Mouse (Mus musculus) forebrain, embryonic 12.5 days (tissue): ENCODE data around the gene Srp14. TPM values are rescaled to one million over a fixed set of nuclear protein-coding genes. Genes with fewer than 3 reads are reported as not detected.

Experiments
- ATAC-seq: fragments of 200-750 bp; cut with Nextera tagmentation; 2 replicates; pipeline ENCODE4 v1.8.0; 2017; ENCODE audit warnings: moderate TSS enrichment; ENCODE audit not compliant: low FRiP score
- H3K27ac ChIP-seq: fragments of 300-500 bp; sonication (generic); 2 replicates; pipeline ENCODE4 v1.5.1; 2016; ENCODE audit warnings: mild to moderate bottlenecking
- H3K27me3 ChIP-seq: fragments of 300-500 bp; sonication (generic); 2 replicates; pipeline ENCODE4 v1.6.1; 2016; ENCODE audit warnings: mild to moderate bottlenecking
- H3K36me3 ChIP-seq: fragments of 300-500 bp; sonication (generic); replicated peaks from 2 replicates; pipeline ENCODE4 v1.6.1; 2016; ENCODE audit warnings: mild to moderate bottlenecking
- H3K4me1 ChIP-seq: fragments of 300-500 bp; sonication (generic); 2 replicates; pipeline ENCODE4 v1.6.1; 2016
- H3K4me2 ChIP-seq: fragments of 300-500 bp; sonication (generic); 2 replicates; pipeline ENCODE4 v1.6.1; 2016; ENCODE audit warnings: mild to moderate bottlenecking, moderate library complexity
- H3K4me3 ChIP-seq: fragments of 300-500 bp; sonication (generic); replicated peaks from 2 replicates; pipeline ENCODE4 v1.5.1; 2016; ENCODE audit warnings: mild to moderate bottlenecking
- H3K9ac ChIP-seq: fragments of 300-500 bp; sonication (generic); 2 replicates; pipeline ENCODE4 v1.6.1; 2016; ENCODE audit warnings: mild to moderate bottlenecking
- H3K9me3 ChIP-seq: fragments of 300-500 bp; sonication (generic); 2 replicates; pipeline ENCODE4 v1.6.1; 2016
- WGBS: fragments of 180-500 bp; shearing (Covaris S2); methylation state at CpG from one replicate; pipeline ENCODE4 v1.1.7; 2016; 5-methylcytosine and 5-hydroxymethylcytosine counted together
- polyA plus RNA-seq: library from polyadenylated mRNA; unstranded; fragments of >200 nt; fragmentation: Nextera tagmentation; extraction: Ambion mirVana; gene quantifications from 2 replicates; pipeline ENCODE4 v1.2.1, GENCODE M21; 2016

The Srp14 gene
- polyA plus RNA-seq: 252 and 263 TPM in 2 replicates

DNA sequence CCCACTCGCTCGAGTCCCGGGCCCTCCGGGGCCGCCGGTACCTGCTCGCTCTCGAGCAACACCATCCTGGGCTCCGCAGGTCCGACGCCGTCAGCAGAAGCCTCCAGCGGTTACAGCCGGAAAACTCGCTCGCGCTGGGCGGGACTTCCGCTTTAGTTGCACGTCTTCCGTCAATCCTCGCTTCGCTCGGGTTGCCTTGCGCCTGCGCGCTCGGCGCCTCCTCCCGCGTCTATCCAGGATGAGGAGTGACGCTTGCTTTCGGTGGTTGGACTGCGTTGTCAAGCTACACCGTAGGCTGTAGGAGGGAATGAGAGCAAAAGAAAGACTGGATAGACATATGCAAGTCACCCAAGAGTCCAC lies at the start of gene Srp14:
Gene Srp14, minus strand, starts transcription at position 162 of the 360 bp plus-strand sequence.
- H3K4me1 ChIP-seq: peaks cover 15% of the 10 kb centered on the region
- H3K9ac ChIP-seq: peak within 1 kb of the TSS; percentile 91
- H3K9me3 ChIP-seq: no peaks in the 10 kb centered on the region
- H3K27ac ChIP-seq: peak within 1 kb of the TSS; percentile 78
- peak; percentile 96 for ATAC-seq
- H3K4me2 ChIP-seq: peak within 1 kb of the TSS; percentile 90
- peaks cover 6% of the 10 kb centered on the region; the same call in 1 of the 2 replicates for H3K27me3 ChIP-seq
- H3K36me3 ChIP-seq: peaks cover 26% of the 10 kb centered on the region
- peak within 1 kb of the TSS; percentile 93 for H3K4me3 ChIP-seq
- WGBS: under 1% methylated on average over 35 of the region's 35 CpGs

GRCm38 (mm10) chr2:118526545-118526944 lies 47.0 kb upstream of the Srp14 start:
- H3K4me3 ChIP-seq: no peak overlapping the region
- ATAC-seq: no peak
- H3K27me3 ChIP-seq: no peaks in the 10 kb centered on the region; the same call in 1 of the 2 replicates
- H3K9ac ChIP-seq: no peak overlapping the region
- WGBS: 94% methylated on average over 5 of the region's 5 CpGs
- H3K9me3 ChIP-seq: no peaks in the 10 kb centered on the region
- H3K4me1 ChIP-seq: peaks cover 28% of the 10 kb centered on the region
- H3K36me3 ChIP-seq: no peaks in the 10 kb centered on the region
- no peak overlapping the region for H3K4me2 ChIP-seq
- no peak overlapping the region for H3K27ac ChIP-seq

DNA sequence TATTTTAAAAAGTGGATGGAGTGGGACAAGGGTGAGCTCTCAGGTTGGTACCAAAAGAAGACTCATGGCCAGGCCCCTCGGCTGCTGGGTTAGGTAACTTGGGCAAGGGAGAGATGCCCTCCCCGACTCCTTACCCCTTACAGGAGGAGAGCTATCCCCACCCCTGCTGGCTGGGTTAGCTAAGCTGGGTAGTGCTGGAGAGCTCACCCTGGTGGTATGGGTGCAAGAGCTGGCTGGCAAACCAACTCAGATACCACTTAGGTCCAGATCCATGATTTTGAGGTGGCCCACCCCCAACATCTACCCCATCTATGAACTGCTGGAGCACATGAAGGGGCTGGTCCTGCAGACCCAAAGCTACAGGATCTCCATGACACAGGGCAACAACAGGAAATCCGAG lies 45.3 kb upstream of the Srp14 start:
- peaks cover 21% of the 10 kb centered on the region for H3K4me1 ChIP-seq

GRCm38 (mm10) chr2:118523163-118523730 lies 43.7 kb upstream of the Srp14 start:
- Histone ChIP-seq H3K4me2 (no peak overlapping the region), H3K36me3 (no peaks in the 10 kb centered on the region), H3K9me3 (no peaks in the 10 kb centered on the region), H3K4me3 (no peak overlapping the region), H3K4me1 (peaks cover 17% of the 10 kb centered on the region), H3K27ac (no peak overlapping the region), H3K9ac (no peak overlapping the region), H3K27me3 (no peaks in the 10 kb centered on the region)
- no peak for ATAC-seq
- WGBS: 51% methylated on average over 5 of the region's 5 CpGs

More for the DNA sequence above, 45.3 kb upstream of the Srp14 start:
- 86% methylated on average over 3 of the region's 3 CpGs for WGBS
- Histone ChIP-seq H3K9ac (no peak overlapping the region), H3K4me2 (no peak overlapping the region), H3K27me3 (no peaks in the 10 kb centered on the region), H3K36me3 (no peaks in the 10 kb centered on the region), H3K9me3 (no peaks in the 10 kb centered on the region), H3K4me3 (no peak overlapping the region), H3K27ac (no peak overlapping the region)
- ATAC-seq: no peak

DNA sequence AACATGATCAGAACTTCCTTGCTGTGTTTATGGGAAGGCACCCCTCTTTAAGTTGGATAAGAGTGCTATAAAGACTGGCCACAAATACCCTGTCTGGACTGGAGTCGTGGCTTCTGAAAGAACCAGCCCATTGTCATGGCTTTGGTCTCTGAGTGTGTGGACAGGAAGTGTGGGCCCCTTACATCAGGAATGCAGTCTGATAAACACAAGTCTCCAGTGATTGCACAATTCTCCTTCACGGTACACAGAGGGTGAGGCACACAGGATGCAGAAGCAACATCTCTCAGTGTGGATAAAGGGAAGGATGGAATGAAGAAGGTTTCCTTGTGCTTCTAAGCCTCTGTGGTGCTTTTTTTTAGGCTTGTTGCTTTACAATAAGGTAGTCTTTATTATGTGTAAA lies 42.8 kb upstream of the Srp14 start:
- 43% methylated on average over 2 of the region's 2 CpGs for WGBS
- no peak for ATAC-seq

GRCm38 (mm10) chr2:118520042-118520933 lies 40.8 kb upstream of the Srp14 start:
- Histone ChIP-seq H3K27me3 (0 out of 2 replicates have a peak, but pooled peaks cover 2% of the 10 kb centered on the region), H3K27ac (peak overlapping the region; percentile 5), H3K9me3 (no peaks in the 10 kb centered on the region), H3K36me3 (no peaks in the 10 kb centered on the region), H3K9ac (no peak overlapping the region), H3K4me2 (no peak overlapping the region; the same call in 1 of the 2 replicates), H3K4me3 (no peak overlapping the region), H3K4me1 (peaks cover 17% of the 10 kb centered on the region)
- ATAC-seq: peak; percentile 88
- 37% methylated on average over 9 of the region's 9 CpGs for WGBS

More for the DNA sequence above, 42.8 kb upstream of the Srp14 start:
- Histone ChIP-seq H3K4me3 (no peak overlapping the region), H3K9me3 (no peaks in the 10 kb centered on the region), H3K27ac (no peak overlapping the region), H3K9ac (no peak overlapping the region), H3K4me1 (peaks cover 17% of the 10 kb centered on the region), H3K36me3 (no peaks in the 10 kb centered on the region), H3K4me2 (no peak overlapping the region), H3K27me3 (no peaks in the 10 kb centered on the region)

DNA sequence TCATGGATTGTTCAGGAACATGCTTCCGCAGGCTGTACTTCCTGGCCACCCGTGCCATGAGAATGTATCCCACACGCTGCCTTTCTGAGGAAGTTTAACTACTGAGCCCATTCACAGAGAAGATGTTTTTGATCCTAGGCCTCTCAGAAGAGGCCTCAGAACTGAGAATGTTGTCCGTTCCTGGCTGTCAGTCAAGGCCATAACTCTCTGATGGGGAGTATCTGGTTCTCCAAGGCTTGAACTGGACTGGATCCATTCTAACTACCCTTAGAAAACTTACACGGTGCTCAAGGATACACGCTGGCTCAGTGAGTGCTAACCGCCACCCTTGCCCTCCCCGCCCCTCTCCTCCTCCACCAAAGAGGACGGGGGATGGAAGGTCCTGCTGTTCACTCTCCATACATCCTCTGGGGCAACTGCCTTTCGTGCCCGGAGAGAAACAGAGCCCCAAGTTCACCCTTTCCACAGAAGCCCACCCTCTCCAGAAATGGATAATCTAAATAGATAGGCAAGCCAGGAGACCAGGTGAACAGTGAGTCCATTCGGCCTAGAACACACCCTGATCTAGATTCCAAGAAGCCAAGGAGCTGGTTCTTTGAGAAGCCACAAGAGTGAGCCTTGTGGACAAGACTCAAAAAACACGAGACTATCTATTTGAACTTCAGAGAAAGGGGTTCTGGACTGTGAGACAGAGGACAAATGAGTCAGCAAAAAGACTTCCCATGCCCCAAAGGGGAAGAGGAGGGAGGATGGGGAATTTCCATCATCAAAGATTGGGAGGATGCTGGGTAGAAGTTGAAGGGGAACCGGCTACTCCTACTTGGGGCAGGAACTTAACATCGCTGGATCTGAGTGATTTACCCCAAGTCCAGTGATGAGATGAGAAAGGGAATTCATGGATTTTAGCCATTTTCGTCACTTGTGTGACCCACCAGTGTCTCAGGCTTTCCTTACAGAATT lies 33.2 kb upstream of the Srp14 start:
- 83% methylated on average over 16 of the region's 16 CpGs for WGBS
- Histone ChIP-seq H3K4me3 (no peak overlapping the region), H3K27me3 (peaks cover 21% of the 10 kb centered on the region), H3K9me3 (no peaks in the 10 kb centered on the region), H3K27ac (no peak overlapping the region), H3K36me3 (no peaks in the 10 kb centered on the region), H3K4me2 (no peak overlapping the region), H3K4me1 (peaks cover 13% of the 10 kb centered on the region), H3K9ac (no peak overlapping the region)
- no peak for ATAC-seq

GRCm38 (mm10) chr2:118511779-118512417 lies 32.4 kb upstream of the Srp14 start:
- H3K27ac ChIP-seq: no peak overlapping the region
- no peak overlapping the region for H3K4me2 ChIP-seq
- H3K9me3 ChIP-seq: no peaks in the 10 kb centered on the region
- no peak for ATAC-seq
- no peak overlapping the region for H3K4me3 ChIP-seq
- peaks cover 21% of the 10 kb centered on the region for H3K27me3 ChIP-seq
- 61% methylated on average over 11 of the region's 11 CpGs for WGBS
- no peak overlapping the region for H3K9ac ChIP-seq
- peaks cover 13% of the 10 kb centered on the region for H3K4me1 ChIP-seq
- H3K36me3 ChIP-seq: no peaks in the 10 kb centered on the region

DNA sequence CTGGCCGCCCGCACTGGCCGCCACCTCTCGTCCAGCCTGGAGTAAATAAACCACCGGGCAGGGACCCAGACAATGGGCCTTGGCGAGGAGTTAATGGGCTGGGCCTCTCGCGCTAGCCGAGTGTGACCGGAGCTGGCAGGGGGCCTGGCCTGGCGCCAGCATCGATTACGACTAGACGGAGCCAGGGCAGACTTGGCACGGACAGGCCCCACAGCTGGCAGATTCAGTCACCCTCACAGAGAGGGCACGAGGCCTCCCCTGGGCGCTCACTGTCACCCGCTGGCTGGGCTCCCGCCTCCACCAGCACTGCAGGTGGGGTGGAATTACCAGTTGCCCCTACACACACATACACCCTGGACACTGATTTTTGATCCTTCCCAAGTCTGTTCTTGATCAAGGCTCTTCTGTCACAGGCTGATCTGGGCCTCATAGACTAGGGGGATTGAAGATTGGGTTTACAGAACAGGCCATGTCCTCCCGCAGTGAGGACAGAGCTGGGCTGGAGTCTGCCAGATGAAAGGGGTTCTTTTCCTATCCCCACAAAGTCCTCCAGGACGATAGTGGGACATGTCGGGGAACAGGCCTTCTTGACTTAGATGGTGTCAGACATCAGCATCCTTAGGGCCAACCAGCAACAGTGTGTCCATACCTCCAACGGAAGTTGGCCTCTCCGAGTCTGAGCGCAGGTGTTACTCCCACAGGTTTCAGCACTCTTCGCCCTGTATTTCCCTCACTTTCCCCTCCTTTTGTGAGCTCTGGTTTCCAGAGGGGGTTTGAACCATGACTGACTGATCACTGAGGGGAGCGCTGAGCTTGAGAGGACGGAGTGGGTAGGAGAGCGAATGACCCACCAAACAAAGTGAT lies 31.2 kb upstream of the Srp14 start:
- H3K9ac ChIP-seq: 0 out of 2 replicates have a peak overlapping the region, but pooled peaks have one; percentile 18
- H3K4me2 ChIP-seq: peak overlapping the region; percentile 35
- 31% methylated on average over 29 of the region's 29 CpGs for WGBS
- H3K4me1 ChIP-seq: peaks cover 13% of the 10 kb centered on the region
- peak overlapping the region; percentile 51 for H3K27ac ChIP-seq
- no peak overlapping the region for H3K4me3 ChIP-seq
- ATAC-seq: peak; percentile 86
- H3K9me3 ChIP-seq: no peaks in the 10 kb centered on the region
- peaks cover 21% of the 10 kb centered on the region for H3K27me3 ChIP-seq
- no peaks in the 10 kb centered on the region for H3K36me3 ChIP-seq

GRCm38 (mm10) chr2:118509688-118510446 lies 30.4 kb upstream of the Srp14 start:
- no peaks in the 10 kb centered on the region for H3K9me3 ChIP-seq
- H3K9ac ChIP-seq: 0 out of 2 replicates have a peak overlapping the region, but pooled peaks have one; percentile 18
- no peaks in the 10 kb centered on the region for H3K36me3 ChIP-seq
- H3K27ac ChIP-seq: peak overlapping the region; percentile 51; the same call in 1 of the 2 replicates
- H3K4me3 ChIP-seq: no peak overlapping the region
- WGBS: 45% methylated on average over 8 of the region's 8 CpGs
- H3K27me3 ChIP-seq: peaks cover 18% of the 10 kb centered on the region
- H3K4me2 ChIP-seq: peak overlapping the region; percentile 35
- no peak for ATAC-seq
- peaks cover 13% of the 10 kb centered on the region for H3K4me1 ChIP-seq
